Mouse (Mus musculus) Patski (cell line): Measurements from ENCODE around the gene Btbd18. TPM values are rescaled to one million over a fixed set of nuclear protein-coding genes. Genes with fewer than 3 reads are reported as not detected.

Source experiments
- ATAC-seq: fragments of 100-300 bp; one replicate; pipeline ENCODE4 v1.8.0; 2021
- CTCF ChIA-PET: fragments of 350-600 bp; sonication (Branson Sonifier 250); formaldehyde crosslinking; loops from one replicate; lab custom pipeline; 2022; ENCODE audit warnings: inconsistent platforms; lab: Charles Lee
- POLR2A ChIA-PET: fragments of 350-600 bp; sonication (Branson Sonifier 250); formaldehyde crosslinking; loops from one replicate; lab custom pipeline; 2022; ENCODE audit warnings: antibody characterized with exemption, inconsistent platforms; lab: Charles Lee
- DNase-seq: peaks from one replicate; pipeline ENCODE4 v3.0.0-alpha.2; 2011; ENCODE audit warnings: low read depth, low spot score
- H3K27me3 ChIP-seq: fragments of 371-371 bp; one replicate; pipeline ENCODE4 v1.5.1; 2021
- CTCF ChIP-seq: fragments of 100-300 bp; IDR thresholded peaks from one replicate; pipeline ENCODE4 v1.5.1; 2021
- in situ Hi-C: fragments of 300-500 bp; cut with MboI; formaldehyde crosslinking; loops from 3 replicates; pipeline ENCODE4 v1.11.1; 2018; ENCODE audit warnings: low pct_unique_long_range_greater_than_20kb, mixed read lengths
- polyA plus RNA-seq: library from polyadenylated mRNA; unstranded; gene quantifications from one replicate; pipeline ENCODE4 v1.2.3, GENCODE M21; 2021

The Btbd18 gene
- polyA plus RNA-seq, 1 experiment from 2014 or later, result 0.10 TPM

DNA sequence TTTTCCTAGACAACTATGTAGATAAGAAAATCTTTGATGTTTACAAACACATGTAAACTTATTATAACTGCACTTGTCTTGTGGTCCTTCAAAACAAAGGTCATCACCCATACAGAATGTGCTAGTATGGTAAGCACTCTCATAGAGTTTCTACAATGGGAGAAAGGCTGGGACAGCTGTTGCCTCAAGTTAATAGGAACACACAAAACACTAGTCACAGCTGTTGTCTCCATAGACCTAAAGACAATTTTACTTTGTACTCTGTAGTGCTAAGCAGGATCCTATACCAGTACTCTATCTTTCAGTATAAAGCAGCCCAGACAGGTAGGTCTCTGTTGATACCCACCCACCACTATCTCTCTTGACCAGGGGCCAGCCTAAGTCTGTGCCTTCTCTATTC lies 18.0 kb upstream of the Btbd18 start:
- ChIA-PET CTCF (interaction anchor here (1.3 to 1.8 kb wide), 2 partner anchors 10 to 13 kb away, joined by 3 to 5 read pairs; partner anchors contain the start of gene Ctnnd1), POLR2A (interaction anchor here (1.1 kb wide), 1 partner anchor 9 kb away, joined by 4 read pairs; no protein-coding TSS in a partner anchor)
- in situ Hi-C loops, result no loop called here
- TF ChIP-seq CTCF, result no peak
- ATAC-seq (no peak), DNase-seq (no peak)
- H3K27me3 ChIP-seq, result no peaks in the 10 kb centered on the region

DNA sequence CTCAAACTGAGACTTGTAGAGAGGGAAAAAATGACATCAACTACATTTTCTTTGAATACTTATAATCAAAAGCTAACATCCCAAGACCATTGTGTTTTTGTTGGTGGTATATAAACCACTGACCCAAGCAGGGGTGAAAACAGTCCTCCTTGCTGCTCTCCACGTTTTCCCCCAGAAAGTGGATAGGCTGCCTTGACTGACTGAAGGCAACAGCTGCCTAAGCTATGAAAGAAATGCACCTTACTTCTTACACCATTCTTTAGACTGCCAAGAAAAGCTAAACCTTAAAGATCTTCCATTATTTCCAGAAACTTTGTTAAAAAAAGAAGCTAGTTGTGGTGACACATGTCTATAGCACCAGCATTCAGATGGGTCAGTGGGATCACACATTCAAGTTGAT lies 12.7 kb upstream of the Btbd18 start:
- ChIA-PET CTCF (interaction anchor here (1.5 to 1.7 kb wide), 2 partner anchors 11 to 29 kb away, joined by 4 read pairs; no protein-coding TSS in a partner anchor), POLR2A (no interaction called here)
- no peaks in the 10 kb centered on the region for H3K27me3 ChIP-seq
- TF ChIP-seq CTCF, result no peak
- in situ Hi-C loops, result no loop called here
- ATAC-seq (no peak), DNase-seq (no peak)

DNA sequence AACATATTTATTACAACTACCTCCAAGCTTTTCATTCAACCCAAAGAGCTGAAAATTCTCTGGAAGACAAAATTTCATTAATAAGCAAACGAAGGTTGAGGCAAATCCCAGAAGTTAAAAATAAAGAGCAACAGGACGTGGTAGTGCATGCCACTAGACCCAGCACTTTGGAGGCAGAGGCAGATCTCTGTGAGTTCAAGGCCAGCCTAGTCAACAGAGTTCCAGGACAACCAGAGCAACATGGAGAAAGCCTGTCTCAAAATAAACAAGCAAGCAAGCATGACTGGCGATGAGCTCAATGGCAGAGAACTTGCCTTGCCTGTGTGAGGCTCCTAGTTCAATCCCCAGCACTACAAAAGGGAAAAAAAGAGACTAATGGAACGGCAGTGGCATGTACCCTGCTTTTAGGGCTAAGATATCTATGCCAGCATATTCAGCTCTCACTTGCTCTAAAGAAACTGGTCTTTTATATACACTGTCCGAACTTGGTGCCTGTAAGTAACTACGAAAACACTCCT lies 11.8 kb upstream of the Btbd18 start:
- DNase-seq, result no peak
- ATAC-seq, result no peak
- TF ChIP-seq CTCF, result no peak
- ChIA-PET POLR2A (interaction anchor here (2.6 kb wide), 1 partner anchor 8 kb away, joined by 9 read pairs; no protein-coding TSS in a partner anchor), CTCF (interaction anchor here (1.0 to 2.6 kb wide), 6 partner anchors 8 to 32 kb away, joined by 3 to 17 read pairs (median 4); no protein-coding TSS in a partner anchor)
- H3K27me3 ChIP-seq, result no peaks in the 10 kb centered on the region
- in situ Hi-C loops, result no loop called here

DNA sequence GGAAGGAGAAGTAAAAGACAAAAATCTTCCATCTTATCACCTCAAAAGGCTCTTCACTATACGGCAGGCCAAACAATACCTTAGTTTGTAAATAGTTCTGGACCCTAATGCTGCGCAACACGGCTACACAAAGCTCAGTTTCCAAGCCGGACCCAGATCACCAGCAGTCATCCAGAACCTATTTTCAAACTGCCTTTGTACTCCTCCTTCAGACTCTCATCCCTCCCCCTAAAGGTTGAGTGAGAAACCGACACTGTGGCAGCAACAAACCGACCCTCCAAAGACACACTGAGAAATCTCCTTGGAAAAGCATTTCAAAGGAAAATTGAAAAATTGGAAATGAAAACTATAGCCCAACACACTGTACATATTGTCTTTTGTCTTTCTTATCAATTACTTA lies 10.5 kb upstream of the Btbd18 start:
- no peak for ATAC-seq
- H3K27me3 ChIP-seq, result no peaks in the 10 kb centered on the region
- DNase-seq, result no peak
- CTCF ChIA-PET, result interaction anchor here (0.8 to 2.6 kb wide), 6 partner anchors 9 to 200 kb away, joined by 3 to 17 read pairs (median 3); no protein-coding TSS in a partner anchor
- peak; percentile 38 for TF ChIP-seq CTCF
- POLR2A ChIA-PET, result interaction anchor here (2.6 kb wide), 1 partner anchor 10 kb away, joined by 9 read pairs; no protein-coding TSS in a partner anchor
- in situ Hi-C loops, result no loop called here

DNA sequence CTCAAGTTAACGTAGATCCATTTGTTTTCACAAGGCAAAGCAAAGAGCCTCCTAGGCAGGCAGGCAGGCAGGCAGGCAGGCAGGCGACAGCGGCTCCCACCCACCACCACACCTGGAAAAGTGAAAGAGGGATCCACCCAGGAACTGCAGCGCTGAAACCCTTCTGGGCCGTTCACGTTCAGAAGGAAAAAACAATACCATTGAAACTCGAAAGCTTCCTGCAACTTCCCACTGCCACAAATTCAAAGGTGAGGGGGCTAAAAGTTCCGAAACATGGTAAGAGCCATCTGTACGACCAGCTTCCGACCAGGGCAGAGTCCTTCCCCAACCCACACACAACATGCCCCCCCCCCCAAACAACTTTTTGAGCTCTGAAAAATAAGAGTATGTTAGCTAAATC lies 9.2 kb upstream of the Btbd18 start:
- POLR2A ChIA-PET, result interaction anchor here (0.7 to 2.1 kb wide), 6 partner anchors 11 to 66 kb away, joined by 3 to 8 read pairs (median 4); no protein-coding TSS in a partner anchor
- ATAC-seq (no peak), DNase-seq (no peak)
- no peaks in the 10 kb centered on the region for H3K27me3 ChIP-seq
- CTCF ChIA-PET, result interaction anchor here (0.9 to 8.7 kb wide), 5 partner anchors 8 to 32 kb away, joined by 3 to 77 read pairs (median 4); no protein-coding TSS in a partner anchor
- in situ Hi-C loops, result loop anchor here (5.0 kb wide), 1 partner anchor 32 kb away; no protein-coding TSS in a partner anchor
- no peak for TF ChIP-seq CTCF

DNA sequence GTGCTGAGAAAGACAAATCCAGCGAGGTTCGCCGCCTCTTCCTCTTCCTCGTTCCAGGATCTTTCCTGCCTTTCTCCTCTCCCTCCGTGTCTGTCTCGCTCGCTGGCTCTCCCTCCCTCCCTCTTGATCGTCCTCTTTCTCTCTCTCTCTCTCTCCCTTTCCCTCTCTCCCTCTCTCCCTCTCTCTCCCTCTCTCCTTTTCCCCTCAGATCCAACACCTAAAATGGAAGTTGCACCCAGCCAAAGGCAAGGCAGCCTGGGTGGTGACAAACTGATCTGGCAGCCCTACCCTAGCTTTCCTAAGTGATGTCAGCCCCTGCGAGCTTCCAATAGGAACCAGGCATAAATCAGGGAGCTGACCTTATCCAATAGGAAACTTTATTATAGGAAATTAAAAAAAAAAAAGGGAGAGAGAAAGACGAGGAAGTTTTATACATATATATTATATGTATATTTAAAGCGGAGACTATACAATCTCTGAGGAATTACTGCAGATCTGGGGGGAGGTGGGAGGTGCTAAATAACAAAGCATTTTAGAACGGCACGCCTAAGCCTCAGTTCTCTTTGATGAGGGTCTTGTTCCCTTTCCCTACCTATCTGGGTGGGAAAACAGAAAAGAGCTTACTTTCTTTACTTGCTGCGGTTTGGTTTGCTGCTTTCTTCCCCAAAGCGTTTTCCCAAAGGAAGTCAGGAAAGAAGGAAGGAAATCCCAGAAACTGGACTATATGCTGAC lies 8.2 kb upstream of the Btbd18 start, which contains the start of gene Ctnnd1:
Gene Ctnnd1 (minus strand): TSS at position 302 of the 732 bp plus-strand sequence.
- peak; percentile 20 for TF ChIP-seq CTCF
- no peaks in the 10 kb centered on the region for H3K27me3 ChIP-seq
- ATAC-seq, result peak; percentile 99
- ChIA-PET POLR2A (interaction anchor here (0.6 to 2.1 kb wide), 10 partner anchors 14 to 1029 kb away, joined by 3 to 8 read pairs (median 4); no protein-coding TSS in a partner anchor), CTCF (interaction anchor here (0.9 to 8.7 kb wide), 8 partner anchors 9 to 68 kb away, joined by 3 to 77 read pairs (median 4); no protein-coding TSS in a partner anchor)
- DNase-seq, result peak; percentile 83
- in situ Hi-C loops, result loop anchor here (5.0 kb wide), 1 partner anchor 33 kb away; no protein-coding TSS in a partner anchor

DNA sequence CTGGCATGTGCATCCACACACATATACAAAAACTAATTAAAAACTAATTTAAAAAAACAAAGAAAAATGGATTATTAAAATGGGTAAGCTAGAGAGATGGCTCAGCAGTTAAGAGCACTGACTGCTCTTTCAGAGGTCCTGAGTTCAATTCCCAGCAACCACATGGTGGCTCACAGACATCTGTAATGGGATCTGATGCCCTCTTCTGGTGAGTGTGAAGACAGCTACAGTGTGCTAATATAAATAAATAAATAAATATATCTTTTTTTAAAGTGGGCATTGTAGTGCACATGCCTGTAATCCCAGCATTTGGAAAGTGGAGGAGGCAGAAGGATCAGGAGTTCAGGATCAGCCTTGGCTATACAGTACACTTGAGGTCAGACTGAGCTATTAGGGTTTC lies 5.5 kb upstream of the Btbd18 start:
- ATAC-seq (no peak), DNase-seq (no peak)
- peak; percentile 70 for TF ChIP-seq CTCF
- ChIA-PET POLR2A (no interaction called here), CTCF (interaction anchor here (0.7 to 8.7 kb wide), 9 partner anchors 8 to 36 kb away, joined by 3 to 77 read pairs (median 4); no protein-coding TSS in a partner anchor)
- in situ Hi-C loops, result loop anchor here (5.0 kb wide), 1 partner anchor 36 kb away; no protein-coding TSS in a partner anchor
- no peaks in the 10 kb centered on the region for H3K27me3 ChIP-seq

DNA sequence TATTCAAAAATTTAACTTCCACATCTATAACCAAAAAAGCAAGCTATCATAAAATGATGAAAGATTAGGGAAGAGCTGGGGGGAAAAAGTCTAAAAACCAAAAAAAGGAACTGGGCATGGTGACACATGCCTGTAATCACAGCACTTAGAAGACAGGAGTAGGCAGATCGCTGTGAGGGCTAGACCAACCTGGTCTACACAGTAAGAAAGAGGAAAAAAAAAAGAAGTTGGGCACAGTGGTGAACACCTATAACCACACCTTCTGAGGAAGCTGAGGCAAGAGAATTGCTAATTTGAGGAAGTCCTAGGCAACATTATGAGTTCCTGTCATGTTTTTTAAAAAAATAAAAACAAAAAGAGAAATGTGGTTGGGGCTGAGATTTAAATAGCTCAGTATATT lies 3.0 kb upstream of the Btbd18 start:
- ChIA-PET POLR2A (no interaction called here), CTCF (interaction anchor here (0.7 to 8.7 kb wide), 6 partner anchors 9 to 201 kb away, joined by 3 to 77 read pairs (median 4); partner anchors contain the start of gene Selenoh)
- H3K27me3 ChIP-seq, result no peaks in the 10 kb centered on the region
- in situ Hi-C loops, result no loop called here
- no peak for TF ChIP-seq CTCF
- ATAC-seq (no peak), DNase-seq (no peak)

DNA sequence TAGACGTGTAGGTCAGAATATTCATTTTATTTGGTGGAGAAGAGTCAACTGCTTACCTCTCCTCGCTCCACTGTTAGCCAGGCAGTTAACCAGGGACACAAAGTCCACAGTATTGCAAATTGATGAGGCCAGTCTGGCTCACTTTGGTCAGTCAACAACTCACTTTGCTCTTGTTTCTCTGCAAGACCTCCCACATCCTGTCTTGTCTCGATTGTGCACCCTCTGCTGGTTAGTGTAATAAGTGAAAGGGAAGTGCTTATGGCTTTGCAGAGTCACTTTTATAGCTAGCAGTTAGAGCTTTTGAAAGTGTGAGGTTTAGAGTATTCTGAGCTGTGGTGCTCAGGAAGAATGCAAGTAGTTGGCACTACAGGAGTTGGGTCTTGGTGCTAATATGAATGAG lies 1.4 kb downstream of the Btbd18 start:
- ATAC-seq (peak; percentile 85), DNase-seq (no peak)
- POLR2A ChIA-PET, result no interaction called here
- CTCF ChIA-PET, result interaction anchor here (0.6 to 3.8 kb wide), 14 partner anchors 9 to 203 kb away, joined by 3 to 44 read pairs (median 5); partner anchors contain the start of gene Ctnnd1
- in situ Hi-C loops, result loop anchor here (5.0 kb wide), 1 partner anchor 178 kb away; no protein-coding TSS in a partner anchor
- no peaks in the 10 kb centered on the region for H3K27me3 ChIP-seq
- peak; percentile 72 for TF ChIP-seq CTCF

DNA sequence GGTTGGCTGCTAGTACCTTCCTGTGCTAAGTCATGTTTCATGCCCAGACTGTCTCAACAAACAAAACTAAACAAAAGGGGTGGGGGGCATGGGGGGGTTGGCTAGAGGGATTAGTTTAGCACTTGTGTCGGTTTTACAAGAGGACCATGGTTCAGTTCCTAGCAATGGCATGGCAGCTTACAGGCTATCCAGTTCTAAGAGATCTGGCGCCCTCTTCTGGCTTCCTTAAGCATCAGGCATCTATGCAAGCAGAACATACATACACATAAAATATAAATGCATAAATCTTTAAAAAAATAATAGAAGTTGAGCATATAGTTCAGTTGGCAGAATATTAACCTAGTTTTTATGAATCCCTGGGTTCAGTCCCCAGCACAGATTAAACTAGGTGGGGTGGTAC lies 4.0 kb downstream of the Btbd18 start:
- POLR2A ChIA-PET, result no interaction called here
- peak; percentile 71 for TF ChIP-seq CTCF
- H3K27me3 ChIP-seq, result no peaks in the 10 kb centered on the region
- in situ Hi-C loops, result loop anchor here (5.0 kb wide), 1 partner anchor 181 kb away; no protein-coding TSS in a partner anchor
- no peak for ATAC-seq
- DNase-seq, result no peak
- CTCF ChIA-PET, result interaction anchor here (1.5 to 3.8 kb wide), 3 partner anchors 20 to 56 kb away, joined by 5 to 44 read pairs (median 14); no protein-coding TSS in a partner anchor
